8 mouse cellular contexts compared by ENCODE assay signal in the genomic region with DNA sequence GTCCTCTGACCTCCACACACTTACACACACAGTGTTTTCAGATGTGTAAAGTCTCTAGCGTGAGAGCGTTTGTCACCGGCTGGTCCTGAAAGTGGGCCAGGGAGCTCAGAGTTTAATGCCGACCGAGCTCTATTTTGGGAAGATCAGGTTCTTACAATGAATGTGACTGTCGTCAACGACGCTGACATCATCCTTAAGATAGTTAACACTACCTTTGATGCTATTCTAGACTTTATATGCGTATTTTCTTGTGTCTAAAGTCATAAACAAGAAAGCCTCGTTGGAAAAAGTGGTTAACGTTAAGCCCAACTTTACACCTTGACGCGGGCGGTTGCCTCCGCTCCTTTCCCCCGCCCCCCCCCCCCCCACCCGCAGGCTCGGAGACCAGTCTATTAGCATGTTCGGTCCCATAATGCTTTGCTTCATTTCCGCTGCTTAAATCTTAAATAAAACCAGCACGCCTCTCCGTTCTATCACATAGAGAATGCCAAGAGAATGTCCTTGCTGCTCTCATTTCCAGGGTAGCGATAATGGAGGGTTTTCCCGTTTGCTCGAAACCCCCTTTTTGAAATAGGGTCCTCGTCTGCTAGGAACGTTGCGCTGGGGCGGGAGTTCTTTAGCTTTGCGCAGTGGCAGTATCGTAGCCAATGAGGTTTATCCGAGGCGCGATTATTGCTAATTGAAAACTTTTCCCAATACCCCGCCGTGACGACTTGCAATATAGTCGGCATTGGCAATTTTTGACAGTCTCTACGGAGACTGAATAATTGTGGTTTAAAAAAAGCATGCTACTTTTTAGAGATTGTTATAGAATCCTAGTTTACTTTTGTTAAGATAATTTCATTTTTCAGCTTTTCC. TPM values are rescaled to one million over a fixed set of nuclear protein-coding genes. Genes with fewer than 3 reads are reported as not detected.
DNase-seq lines count a peak whose midpoint lies in the region; ATAC-seq and TF ChIP-seq lines count a peak whose summit lies in the region.

No protein-coding gene starts in this region.

- H3K4me3 ChIP-seq in hindbrain, embryonic 15.5 days: peak overlapping the region; percentile 44

- peak overlapping the region; percentile 100 for H3K27ac ChIP-seq in hindbrain, embryonic 15.5 days (replicated peaks)

- ATAC-seq in Patski: peak; percentile 31
- ATAC-seq in hindbrain, embryonic 15.5 days (ENCODE audit: low FRiP score, low read depth): peak; percentile 78

- CTCF ChIA-PET in Patski (lab: Charles Lee): no interaction called here

- H3K27me3 ChIP-seq in Patski: no peaks in the 10 kb centered on the region
- H3K27me3 ChIP-seq in hindbrain, embryonic 15.5 days: no peaks in the 10 kb centered on the region

- in situ Hi-C loops in Patski (cut with MboI; ENCODE audit: low pct_unique_long_range_greater_than_20kb): no loop called here

- H3K9me3 ChIP-seq in hindbrain, embryonic 15.5 days: no peaks in the 10 kb centered on the region

- H3K9ac ChIP-seq in hindbrain, embryonic 15.5 days: peak overlapping the region; percentile 84

- no peaks in the 10 kb centered on the region for H3K36me3 ChIP-seq in hindbrain, embryonic 15.5 days

- H3K4me2 ChIP-seq in hindbrain, embryonic 15.5 days: peak overlapping the region; percentile 74

- peaks cover 31% of the 10 kb centered on the region for H3K4me1 ChIP-seq in hindbrain, embryonic 15.5 days (replicated peaks)

- POLR2A ChIA-PET in Patski (lab: Charles Lee): interaction anchor here (0.6 to 2.3 kb wide), 5 partner anchors 14 to 359 kb away, joined by 3 to 6 read pairs (median 3); no protein-coding TSS in a partner anchor

- no peak for TF ChIP-seq CTCF in Patski (IDR thresholded peaks at IDR 0.05)

- no peak for DNase-seq in Patski (ENCODE audit: low read depth, low spot score)
- DNase-seq in cerebellum, postnatal 14 days: peak; percentile 87 to 89
- peak; percentile 69 to 74 for DNase-seq in frontal cortex, postnatal 25 days (ENCODE audit: low spot score in 2 of 2)
- peak; percentile 81 for DNase-seq in left cerebral cortex, adult 11 months (ENCODE audit: low spot score)
- peak; percentile 80 to 86 for DNase-seq in lung, postnatal 4 days
- peak; percentile 87 to 90 for DNase-seq in right cerebral cortex, postnatal 10 days (ENCODE audit: low spot score in 2 of 2)
- peak; percentile 77 to 78 for DNase-seq in urinary bladder, postnatal 36 days (ENCODE audit: low spot score in 2 of 2)

- WGBS in hindbrain, embryonic 15.5 days: under 1% methylated on average over 39 of the region's 39 CpGs

RNA-seq across cellular contexts. Expression of gene Sirt4, which starts 4.5 kb away (rescaled TPM):
- 34.6 TPM for polyA plus RNA-seq in Patski (2021)
- polyA plus RNA-seq in hindbrain, embryonic 15.5 days (2015; fragmentation: Nextera tagmentation; extraction: Ambion mirVana): 27.3 and 32.2 TPM in 2 replicates

RNA-seq across cellular contexts. Expression of gene Pxn, which starts 17.4 kb away (rescaled TPM):
- polyA plus RNA-seq in Patski (2021): 136 TPM
- 22.0 and 24.3 TPM in 2 replicates for polyA plus RNA-seq in hindbrain, embryonic 15.5 days (2015; fragmentation: Nextera tagmentation; extraction: Ambion mirVana)

RNA-seq across cellular contexts. Expression of gene Pla2g1b, which starts 23.0 kb away (rescaled TPM):
- polyA plus RNA-seq in Patski (2021): not detected
- polyA plus RNA-seq in hindbrain, embryonic 15.5 days (2015; fragmentation: Nextera tagmentation; extraction: Ambion mirVana): 0.54 TPM in 1 of 2 replicates, not detected in the other

RNA-seq across cellular contexts. Expression of gene Msi1, which starts 59.7 kb away (rescaled TPM):
- 22.2 TPM for polyA plus RNA-seq in Patski (2021)
- polyA plus RNA-seq in hindbrain, embryonic 15.5 days (2015; fragmentation: Nextera tagmentation; extraction: Ambion mirVana): 59.9 and 60.3 TPM in 2 replicates
